Mouse (Mus musculus) kidney, adult 9 months (tissue): ENCODE measurements at regions not wholly inside any gene's neighbourhood (a gene's known extent, or its start where the extent isn't known, plus 50 kb on each side); places are given as distances from the start of the nearest gene placed in this dataset.
A peak's percentile ranks its signal among the peaks of the same experiment; 100 is the strongest.

ENCODE experiments used
- DNase-seq: peaks from one replicate; pipeline ENCODE4 v3.0.0; 2022

DNA sequence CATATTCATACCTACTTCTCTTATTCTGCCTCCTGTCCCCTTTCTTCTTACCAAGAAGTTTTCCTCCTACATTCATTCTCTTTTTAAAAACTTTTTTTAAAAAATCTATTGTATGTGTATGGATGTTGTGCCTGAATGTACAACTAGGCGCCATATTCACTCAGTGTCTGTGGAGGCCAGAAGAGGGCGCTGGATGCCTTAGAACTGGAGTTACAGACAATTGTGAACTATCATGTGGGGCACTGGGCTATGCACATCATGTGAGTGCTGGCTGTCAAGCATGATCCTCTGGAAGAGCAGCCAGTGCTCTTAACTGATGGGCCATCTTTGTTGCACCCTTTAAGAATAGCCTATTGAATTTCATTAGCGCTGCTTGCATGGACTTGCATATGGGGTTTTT, 172.6 kb upstream of the Dapk1 start:
- DNase-seq: no peak

DNA sequence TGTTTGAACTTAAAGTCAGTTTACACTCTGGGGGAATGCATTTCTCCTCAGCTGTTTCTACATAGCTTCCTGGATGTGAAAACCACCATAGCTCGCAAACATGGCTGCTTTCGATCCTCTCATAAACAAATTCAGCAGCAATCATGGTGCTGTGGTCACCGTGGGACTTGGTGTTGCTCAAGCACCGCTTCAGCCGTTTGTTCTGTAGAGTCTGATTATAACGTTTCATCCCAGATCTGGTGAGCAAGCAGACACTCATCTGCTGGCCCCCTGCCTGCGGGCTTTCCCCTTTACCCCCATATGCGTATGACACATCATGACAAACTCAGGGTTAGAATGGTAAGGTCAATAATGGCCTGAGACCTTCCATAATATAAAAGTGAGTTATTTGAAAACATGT, 170.3 kb upstream of the Dapk1 start:
- DNase-seq: no peak

DNA sequence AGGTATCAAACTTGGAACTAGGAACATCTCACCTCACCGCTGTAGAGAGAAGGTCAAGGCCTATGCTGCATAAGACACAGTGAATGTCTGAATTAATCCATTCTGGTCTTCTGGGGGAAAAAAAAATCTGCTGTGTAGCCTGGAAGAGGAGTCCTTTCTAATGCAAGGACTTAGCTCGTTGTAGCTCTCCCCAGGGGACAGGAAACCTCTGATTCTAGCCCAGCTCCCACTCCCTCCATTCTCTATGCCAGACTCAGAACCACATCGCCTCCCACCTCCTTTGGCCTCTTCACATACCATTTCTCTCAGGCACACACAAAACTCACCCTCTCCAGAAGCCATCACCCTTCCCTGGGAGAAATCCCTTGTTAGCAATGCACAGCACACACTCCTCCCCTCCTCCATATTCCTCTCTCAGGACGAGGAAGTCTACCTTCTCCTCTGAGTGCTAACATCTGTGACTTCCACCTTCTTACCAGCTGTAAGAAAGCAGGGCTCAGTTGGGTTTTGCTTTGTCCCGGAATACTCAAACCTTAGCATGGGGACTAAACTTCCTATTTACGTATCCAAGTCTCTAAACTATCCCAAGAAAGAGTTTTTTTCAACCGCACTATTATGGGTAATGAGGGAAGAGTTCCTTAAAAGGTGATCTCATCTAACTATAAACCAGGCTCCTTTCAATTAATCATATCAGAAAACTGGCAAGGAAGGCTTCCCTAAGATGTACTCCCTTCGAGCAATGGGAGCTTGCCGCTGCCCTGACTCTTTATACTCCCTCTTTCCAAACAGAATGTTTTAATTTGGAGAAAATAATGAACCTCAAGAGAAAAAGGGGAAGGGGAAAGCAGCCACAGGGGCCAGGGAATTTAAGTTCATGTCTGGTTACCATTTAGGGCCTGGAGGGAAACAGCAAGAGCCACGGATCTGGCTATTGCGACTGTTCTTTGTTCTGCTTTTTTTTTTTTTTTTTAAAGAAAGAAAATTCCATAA, 167.2 kb upstream of the Dapk1 start:
- DNase-seq: no peak

DNA sequence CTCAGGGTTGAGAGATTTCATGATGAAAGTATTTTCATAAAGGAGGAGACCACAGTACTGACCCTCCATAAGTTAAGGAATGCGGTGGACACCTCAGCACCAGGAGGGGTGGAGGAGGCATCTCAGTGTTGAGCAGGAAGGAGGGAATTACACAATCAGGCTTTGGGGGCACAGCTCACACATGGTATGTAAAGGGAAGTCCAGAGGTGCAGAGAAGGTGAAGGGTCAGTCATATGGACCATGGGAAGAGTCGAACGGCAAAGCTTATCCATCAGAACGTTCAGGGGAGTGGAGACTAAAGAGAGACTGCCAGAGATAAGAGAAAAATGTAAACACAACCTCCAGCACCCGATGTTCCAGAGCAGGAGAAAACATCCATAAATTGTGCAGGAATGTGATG, 166.4 kb upstream of the Dapk1 start:
- no peak for DNase-seq

GRCm38 (mm10) chr13:60438177-60438576, 163.6 kb upstream of the Dapk1 start:
- no peak for DNase-seq

GRCm38 (mm10) chr13:60440586-60440985, 161.2 kb upstream of the Dapk1 start:
- DNase-seq: no peak

DNA sequence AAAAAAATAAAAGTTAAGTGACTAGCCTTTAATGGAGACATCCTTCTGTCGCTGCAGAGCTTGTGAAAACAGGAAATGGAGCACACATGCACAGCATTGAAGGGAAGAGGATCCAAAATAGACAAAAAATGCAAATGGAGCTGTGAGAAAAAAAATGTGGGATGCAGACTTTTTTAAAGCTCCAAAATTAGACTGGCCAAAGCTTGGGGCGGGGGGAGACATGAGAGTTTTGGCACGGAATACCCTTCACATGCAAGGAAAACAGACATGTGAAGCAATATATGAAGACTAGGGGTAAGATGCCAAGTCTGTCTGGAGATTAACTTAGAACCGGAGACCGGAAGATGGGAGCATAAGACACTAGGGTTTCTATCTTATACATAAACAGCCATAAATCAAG, 156.6 kb upstream of the Dapk1 start:
- DNase-seq: no peak

DNA sequence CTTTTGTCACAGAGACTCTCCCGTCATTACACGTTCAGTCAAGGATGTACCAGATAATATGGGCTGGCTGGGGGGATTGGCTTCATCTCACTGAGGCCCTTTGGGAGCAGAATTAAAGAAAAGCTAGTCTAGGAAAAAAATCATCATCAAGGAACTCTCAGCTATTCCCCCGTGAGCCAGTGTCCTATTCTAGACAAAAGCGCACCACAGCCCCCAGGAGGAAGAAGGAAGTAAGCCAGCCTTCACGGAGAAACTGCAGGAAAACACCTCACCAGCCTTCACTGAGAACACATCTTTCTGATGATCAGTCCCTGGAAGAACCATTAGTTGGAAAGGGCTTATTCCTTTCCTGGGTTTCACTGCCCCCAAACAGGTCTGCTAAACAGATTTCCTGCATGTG, 154.8 kb upstream of the Dapk1 start:
- no peak for DNase-seq

DNA sequence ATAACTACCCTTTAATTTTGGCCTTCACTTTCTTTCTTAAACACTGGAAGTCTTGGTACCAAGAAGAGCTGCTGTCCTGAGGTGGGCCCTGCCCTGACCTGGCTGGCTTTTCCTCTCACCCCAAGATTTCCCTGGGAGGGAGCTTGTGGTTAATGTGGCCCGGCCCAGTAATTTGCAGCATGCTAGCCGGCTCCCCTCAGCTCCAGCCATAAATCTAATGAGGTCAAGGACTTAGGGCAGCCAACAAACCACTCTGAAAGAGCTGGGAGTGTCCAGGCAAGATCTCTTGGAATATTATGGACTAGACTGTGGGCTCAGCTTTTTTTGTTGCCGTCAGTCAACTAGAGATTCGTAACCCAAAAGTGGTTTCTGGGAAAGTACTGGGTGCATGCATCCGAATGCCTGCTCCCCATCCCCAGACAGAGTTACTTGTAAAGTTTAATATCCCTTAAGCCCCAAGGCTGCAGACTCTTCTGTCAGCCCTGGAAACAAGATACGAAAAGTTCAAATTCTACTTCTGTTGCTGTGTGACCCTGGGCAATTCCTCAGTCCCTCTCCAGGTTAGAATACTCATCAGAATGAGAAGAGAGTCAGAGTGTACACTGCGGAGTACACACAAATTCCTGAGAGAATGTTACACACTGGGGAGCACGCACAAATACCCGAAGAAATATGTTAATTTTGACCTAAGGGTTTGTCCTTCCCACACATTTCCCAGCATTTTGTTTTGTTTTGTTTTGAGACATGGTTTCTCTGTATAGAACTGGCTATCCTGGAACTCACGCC, 150.8 kb upstream of the Dapk1 start:
- DNase-seq: peak; percentile 24

DNA sequence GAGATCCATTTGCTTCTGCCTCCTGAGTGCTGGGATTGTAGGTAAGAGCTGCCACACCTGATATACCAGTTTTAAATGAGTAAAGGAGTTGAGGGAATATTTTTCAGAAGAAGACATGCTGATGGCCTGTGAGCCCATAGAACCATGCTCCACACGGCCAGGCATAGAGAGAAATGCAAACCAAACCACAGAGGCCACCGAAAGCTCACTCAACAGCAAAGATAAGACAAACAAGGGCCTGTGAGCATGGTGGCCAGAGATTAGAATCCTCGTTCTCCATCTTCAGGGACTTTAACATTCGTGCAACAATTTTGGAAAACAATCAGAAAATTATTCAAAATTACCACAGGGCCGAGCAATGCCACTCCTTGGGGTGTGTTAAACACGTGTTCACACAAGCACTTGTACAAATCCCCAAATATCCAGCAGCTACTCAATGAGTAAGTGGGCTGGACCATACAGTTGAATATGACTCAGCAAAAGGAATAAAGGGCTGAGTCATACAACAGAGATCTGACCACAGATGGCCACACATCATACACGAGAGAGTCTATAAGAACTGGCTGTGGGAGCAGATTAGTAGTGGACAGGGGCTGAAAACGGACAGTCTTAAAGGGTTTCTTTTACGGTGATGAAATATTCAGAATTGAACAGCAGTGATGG, 147.8 kb upstream of the Dapk1 start:
- DNase-seq: no peak

- peak; percentile 50 for DNase-seq
Measured at GRCm38 (mm10) chr13:60455033-60455619, 146.6 kb upstream of the Dapk1 start.

DNA sequence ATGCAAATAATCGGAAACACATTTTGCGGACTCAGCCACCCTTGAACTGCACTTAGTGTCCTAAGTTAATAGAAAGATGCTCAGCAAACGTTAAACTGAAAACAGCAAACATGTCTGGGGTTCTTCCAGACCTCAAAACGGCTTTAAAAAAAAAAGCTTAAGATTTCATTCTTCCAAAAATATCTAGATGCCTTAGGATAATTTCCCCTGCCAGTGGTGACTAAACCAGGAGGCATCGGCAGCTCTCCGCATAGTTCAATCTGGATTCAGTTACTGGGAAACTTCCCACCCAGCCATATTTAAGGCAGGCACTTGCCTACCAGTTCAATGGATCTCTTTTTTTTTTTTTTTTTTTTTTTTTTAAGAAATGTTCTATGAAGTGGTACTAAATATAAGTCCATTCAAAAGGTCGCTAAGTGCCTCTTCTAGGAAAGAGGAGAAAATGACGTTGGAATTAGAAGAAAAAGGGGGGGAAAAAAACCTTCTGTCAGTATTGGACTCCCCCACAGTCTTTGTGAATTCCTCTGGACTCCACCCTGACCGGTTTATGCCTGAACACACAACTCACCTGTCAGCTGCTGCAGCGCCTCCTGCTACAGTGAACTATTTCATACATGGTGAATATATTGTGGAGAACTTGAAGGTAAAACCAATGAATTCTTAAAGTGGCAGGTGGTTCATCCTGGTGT, 145.7 kb upstream of the Dapk1 start:
- DNase-seq: no peak

DNA sequence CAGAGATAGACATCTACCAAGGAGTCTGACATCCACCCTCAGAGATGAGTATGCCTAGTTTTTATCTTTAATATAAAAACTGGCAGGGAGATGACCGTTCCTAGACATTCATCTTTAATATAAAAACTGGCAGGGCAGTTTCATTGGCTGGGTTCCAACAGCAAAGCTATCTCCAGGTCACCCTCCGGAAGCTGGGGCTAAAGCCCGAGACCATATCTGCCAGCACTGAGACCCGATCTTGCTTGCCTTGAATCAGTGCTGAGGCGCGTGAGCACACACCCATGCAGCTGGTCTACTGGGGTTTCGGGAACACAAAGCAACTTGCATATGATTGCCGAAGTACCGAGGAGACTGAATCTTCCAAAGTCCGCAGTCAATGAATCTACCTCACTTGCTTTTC, 144.5 kb upstream of the Dapk1 start:
- DNase-seq: no peak

DNA sequence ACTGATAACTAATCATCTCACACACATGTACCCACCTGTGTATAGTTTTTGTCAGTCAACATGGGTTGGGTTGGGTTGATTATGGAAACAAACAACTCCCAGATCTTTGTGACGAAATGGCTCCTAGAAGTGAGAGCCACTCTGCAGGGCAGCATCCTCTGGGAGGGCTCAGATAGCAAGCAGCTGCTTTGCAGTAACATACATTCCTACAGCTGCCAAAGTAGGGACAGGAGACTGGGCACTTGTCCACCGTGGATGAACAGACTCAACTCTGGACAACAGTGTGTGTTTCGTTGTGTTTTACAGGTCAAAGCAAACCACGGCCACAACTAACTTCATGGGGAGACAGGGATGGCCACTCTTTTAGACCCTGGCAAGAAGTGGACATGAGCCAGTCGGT, 142.7 kb upstream of the Dapk1 start:
- DNase-seq: no peak

DNA sequence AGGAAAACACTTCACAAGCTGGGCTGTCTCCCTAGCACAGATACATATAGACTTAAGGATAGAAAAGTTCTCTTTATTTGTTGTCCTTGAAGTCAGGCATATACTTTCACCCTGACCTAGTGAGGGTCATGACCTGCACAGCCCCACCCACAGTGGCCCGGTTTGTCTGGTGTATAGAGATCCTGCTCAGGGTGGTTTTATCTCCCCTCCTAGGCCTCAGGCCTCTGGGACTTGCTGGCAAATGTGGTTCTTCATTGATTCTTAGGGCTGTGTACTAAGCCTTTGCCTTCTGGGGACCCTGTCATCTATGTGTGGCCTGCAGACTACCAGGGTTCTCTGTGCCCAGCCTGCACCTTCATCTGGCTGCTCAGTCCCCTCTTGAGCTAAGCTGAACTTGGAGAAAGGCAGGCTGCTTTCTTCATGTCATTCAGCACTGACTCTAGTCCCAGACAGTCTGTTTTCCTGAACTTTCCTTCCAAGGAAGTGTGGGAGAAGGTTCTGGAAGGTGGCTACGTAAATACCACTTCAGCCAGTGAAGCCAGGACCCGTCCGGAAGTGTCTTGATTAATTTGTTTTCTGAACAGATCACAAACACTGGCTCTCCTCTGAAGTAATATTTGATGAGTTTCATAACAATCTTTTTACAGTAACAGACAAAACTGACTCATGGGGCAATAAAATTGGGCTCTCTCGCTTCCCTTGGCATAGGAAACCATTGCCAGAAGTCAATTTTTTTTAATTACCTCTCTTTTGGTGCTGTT, 135.0 kb upstream of the Dapk1 start:
- DNase-seq: no peak

DNA sequence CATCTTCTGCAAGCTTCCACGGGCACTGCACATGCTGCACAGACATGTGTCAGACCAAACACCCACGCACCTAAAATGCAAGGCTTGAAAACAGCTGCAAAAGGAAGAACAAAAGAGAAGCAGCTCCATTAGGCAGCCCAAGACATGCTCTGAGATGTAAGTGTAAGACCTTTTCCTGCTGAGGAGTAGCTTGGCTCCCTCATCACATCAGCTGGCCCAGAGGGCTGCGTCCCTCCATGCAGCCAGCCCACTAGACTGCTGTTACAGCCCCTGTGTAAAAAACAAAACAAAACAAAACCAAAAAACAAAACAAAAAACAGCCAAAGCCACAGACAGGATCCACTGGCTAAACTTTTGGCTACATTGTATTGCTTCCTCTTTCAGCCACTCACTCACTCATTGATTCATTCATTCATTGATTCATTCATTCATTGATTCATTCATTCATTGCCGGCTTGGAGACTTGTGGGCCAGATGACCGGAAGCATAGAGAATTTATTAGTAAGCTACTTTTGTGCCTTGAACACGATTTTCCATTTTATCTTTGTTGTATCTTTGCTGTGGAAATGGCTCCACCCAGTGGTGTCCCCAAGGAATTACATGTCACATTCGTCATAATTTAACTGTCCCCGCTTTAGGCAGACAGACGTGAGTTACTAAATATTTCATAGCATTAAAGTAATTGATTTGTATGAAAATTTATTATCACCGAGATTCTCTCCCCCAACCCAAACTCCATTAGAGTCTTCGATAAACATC, 133.7 kb upstream of the Dapk1 start:
- peak; percentile 60 for DNase-seq

GRCm38 (mm10) chr13:60470426-60471398, 131.0 kb upstream of the Dapk1 start:
- DNase-seq: no peak

GRCm38 (mm10) chr13:60471602-60472001, 130.1 kb upstream of the Dapk1 start:
- DNase-seq: no peak

DNA sequence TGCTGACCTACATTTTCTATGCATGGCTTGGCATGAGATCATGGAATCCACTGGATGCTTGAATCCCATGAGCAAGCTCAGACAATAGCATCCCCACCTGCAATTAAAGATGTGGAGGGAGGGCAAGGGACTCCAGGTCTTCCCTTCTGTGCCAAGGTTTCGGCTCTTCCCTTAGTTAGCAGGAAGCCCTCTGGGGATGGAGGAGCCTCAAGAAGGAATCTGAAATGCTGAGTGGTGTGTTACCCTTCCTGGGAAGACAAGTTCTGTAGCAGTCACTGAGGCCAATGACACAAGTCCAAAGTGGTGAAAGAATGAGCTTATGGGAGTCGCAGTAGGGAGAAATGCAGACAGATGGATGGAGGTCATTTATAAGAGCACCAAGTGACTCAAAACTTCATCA, 125.4 kb upstream of the Dapk1 start:
- no peak for DNase-seq

- DNase-seq: no peak
Measured at GRCm38 (mm10) chr13:60478301-60478700, 123.4 kb upstream of the Dapk1 start.
